Mouse (Mus musculus) midbrain, embryonic 14.5 days (tissue): Measurements from ENCODE around the gene Kcnb1. TPM values are rescaled to one million over a fixed set of nuclear protein-coding genes. Genes with fewer than 3 reads are reported as not detected.

ENCODE experiments used
- ATAC-seq: fragments of 200-750 bp; cut with Nextera tagmentation; 2 replicates; pipeline ENCODE4 v1.8.0; 2017; ENCODE audit warnings: moderate number of reproducible peaks, moderate library complexity; ENCODE audit not compliant: low FRiP score, low TSS enrichment
- DNase-seq: peaks from one replicate; pipeline ENCODE4 v3.0.0-alpha.2; 2015
- H3K27ac ChIP-seq: fragments of 300-500 bp; sonication (generic); replicated peaks from 2 replicates; pipeline ENCODE4 v1.5.1; 2014; ENCODE audit warnings: mild to moderate bottlenecking, low read depth, low read length, moderate library complexity
- H3K27me3 ChIP-seq: fragments of 300-500 bp; sonication (generic); 2 replicates; pipeline ENCODE4 v1.6.1; 2014; ENCODE audit warnings: low read length, control low read depth, mixed read lengths; ENCODE audit not compliant: control insufficient read depth, insufficient read depth
- H3K36me3 ChIP-seq: fragments of 300-500 bp; sonication (generic); 2 replicates; pipeline ENCODE4 v1.6.1; 2014; ENCODE audit warnings: low read length, control low read depth; ENCODE audit not compliant: control insufficient read depth, insufficient read depth
- H3K4me1 ChIP-seq: fragments of 300-500 bp; sonication (generic); 2 replicates; pipeline ENCODE4 v1.6.1; 2014; ENCODE audit warnings: mild to moderate bottlenecking, antibody characterized with exemption, low read length, control low read depth; ENCODE audit not compliant: control insufficient read depth, insufficient read depth
- H3K4me2 ChIP-seq: fragments of 300-500 bp; sonication (generic); 2 replicates; pipeline ENCODE4 v1.6.1; 2014; ENCODE audit warnings: mild to moderate bottlenecking, low read length, moderate library complexity
- H3K4me3 ChIP-seq: fragments of 300-500 bp; sonication (generic); replicated peaks from 2 replicates; pipeline ENCODE4 v1.5.1; 2014; ENCODE audit warnings: low read depth, low read length
- H3K9ac ChIP-seq: fragments of 300-500 bp; sonication (generic); replicated peaks from 2 replicates; pipeline ENCODE4 v1.6.1; 2014; ENCODE audit warnings: mild to moderate bottlenecking, low read length, moderate library complexity
- H3K9me3 ChIP-seq: fragments of 300-500 bp; sonication (generic); 2 replicates; pipeline ENCODE4 v1.6.1; 2016; ENCODE audit warnings: low read length, control low read depth, mixed read lengths; ENCODE audit not compliant: control insufficient read depth
- whole genome bisulfite sequencing: fragments of 180-500 bp; shearing (Covaris S2); extraction: QIAGEN DNeasy Blood & Tissue Kit; methylation state at CpG from one replicate; pipeline ENCODE4 v1.1.7; 2014; 5-methylcytosine and 5-hydroxymethylcytosine counted together
- polyA plus RNA-seq: library from polyadenylated mRNA; unstranded; fragments of >200 nt; fragmentation: Nextera tagmentation; extraction: Ambion mirVana; gene quantifications from 2 replicates; pipeline ENCODE4 v1.2.1, GENCODE M21; 2014

The Kcnb1 gene
- polyA plus RNA-seq, 1 experiment from 2014 or later: 3.1 TPM

GRCm38 (mm10) chr2:167094688-167095087 lies 95.3 kb downstream of the Kcnb1 start:
- Histone ChIP-seq H3K4me3 (no peak overlapping the region), H3K4me2 (no peak overlapping the region), H3K4me1 (no peaks in the 10 kb centered on the region), H3K27me3 (no peaks in the 10 kb centered on the region), H3K27ac (no peak overlapping the region), H3K9me3 (no peaks in the 10 kb centered on the region), H3K36me3 (no peaks in the 10 kb centered on the region), H3K9ac (no peak overlapping the region)
- DNase-seq: no peak
- WGBS: 93% methylated on average over 4 of the region's 4 CpGs
- no peak for ATAC-seq

GRCm38 (mm10) chr2:167093171-167093900 lies 96.6 kb downstream of the Kcnb1 start:
- H3K9ac ChIP-seq: no peak overlapping the region
- H3K36me3 ChIP-seq: no peaks in the 10 kb centered on the region
- no peak overlapping the region for H3K4me2 ChIP-seq
- H3K4me3 ChIP-seq: no peak overlapping the region
- no peaks in the 10 kb centered on the region for H3K4me1 ChIP-seq
- WGBS: 94% methylated on average over 13 of the region's 13 CpGs
- H3K27me3 ChIP-seq: no peaks in the 10 kb centered on the region
- no peak overlapping the region for H3K27ac ChIP-seq
- no peak for ATAC-seq
- DNase-seq: no peak
- no peaks in the 10 kb centered on the region for H3K9me3 ChIP-seq

GRCm38 (mm10) chr2:167090271-167090670 lies 99.7 kb downstream of the Kcnb1 start:
- no peak for DNase-seq
- WGBS: 64% methylated on average over 1 of the region's 1 CpGs

GRCm38 (mm10) chr2:167086836-167087235 lies 103.1 kb downstream of the Kcnb1 start:
- DNase-seq: no peak
- H3K4me2 ChIP-seq: no peak overlapping the region
- 89% methylated on average over 5 of the region's 5 CpGs for WGBS
- H3K36me3 ChIP-seq: no peaks in the 10 kb centered on the region
- H3K9me3 ChIP-seq: no peaks in the 10 kb centered on the region
- H3K9ac ChIP-seq: no peak overlapping the region
- H3K27me3 ChIP-seq: no peaks in the 10 kb centered on the region
- no peaks in the 10 kb centered on the region for H3K4me1 ChIP-seq
- H3K4me3 ChIP-seq: no peak overlapping the region
- ATAC-seq: no peak
- H3K27ac ChIP-seq: no peak overlapping the region

More at GRCm38 (mm10) chr2:167090271-167090670, 99.7 kb downstream of the Kcnb1 start:
- H3K36me3 ChIP-seq: no peaks in the 10 kb centered on the region
- no peaks in the 10 kb centered on the region for H3K4me1 ChIP-seq
- H3K4me2 ChIP-seq: no peak overlapping the region
- H3K27me3 ChIP-seq: no peaks in the 10 kb centered on the region
- no peak overlapping the region for H3K27ac ChIP-seq
- no peaks in the 10 kb centered on the region for H3K9me3 ChIP-seq
- no peak for ATAC-seq
- H3K9ac ChIP-seq: no peak overlapping the region
- no peak overlapping the region for H3K4me3 ChIP-seq

GRCm38 (mm10) chr2:167086092-167086491 lies 103.9 kb downstream of the Kcnb1 start:
- DNase-seq (no peak), ATAC-seq (no peak)
- no peaks in the 10 kb centered on the region for H3K4me1 ChIP-seq
- WGBS: 71% methylated on average over 11 of the region's 11 CpGs
- H3K27ac ChIP-seq: no peak overlapping the region
- no peak overlapping the region for H3K9ac ChIP-seq
- no peak overlapping the region for H3K4me3 ChIP-seq
- H3K27me3 ChIP-seq: no peaks in the 10 kb centered on the region
- H3K36me3 ChIP-seq: no peaks in the 10 kb centered on the region
- no peaks in the 10 kb centered on the region for H3K9me3 ChIP-seq
- H3K4me2 ChIP-seq: no peak overlapping the region

- ATAC-seq (no peak), DNase-seq (peak; percentile 45)
- Histone ChIP-seq H3K27ac (no peak overlapping the region), H3K36me3 (no peaks in the 10 kb centered on the region), H3K4me3 (no peak overlapping the region), H3K9me3 (no peaks in the 10 kb centered on the region), H3K4me2 (no peak overlapping the region), H3K27me3 (no peaks in the 10 kb centered on the region), H3K9ac (no peak overlapping the region), H3K4me1 (peaks cover 14% of the 10 kb centered on the region)
- 27% methylated on average over 4 of the region's 4 CpGs for WGBS
Observed at GRCm38 (mm10) chr2:167081639-167082038, 108.3 kb downstream of the Kcnb1 start.

- WGBS: 42% methylated on average over 6 of the region's 6 CpGs
- no peak for ATAC-seq
Observed at GRCm38 (mm10) chr2:167081135-167081534, 108.8 kb downstream of the Kcnb1 start.

GRCm38 (mm10) chr2:167080387-167080786 lies 109.6 kb downstream of the Kcnb1 start:
- Histone ChIP-seq H3K27me3 (no peaks in the 10 kb centered on the region), H3K9ac (no peak overlapping the region), H3K9me3 (no peaks in the 10 kb centered on the region), H3K27ac (no peak overlapping the region), H3K4me1 (peaks cover 14% of the 10 kb centered on the region), H3K4me2 (no peak overlapping the region), H3K4me3 (no peak overlapping the region), H3K36me3 (no peaks in the 10 kb centered on the region)
- ATAC-seq (no peak), DNase-seq (no peak)
- WGBS: 79% methylated on average over 3 of the region's 3 CpGs

More at GRCm38 (mm10) chr2:167081135-167081534, 108.8 kb downstream of the Kcnb1 start:
- DNase-seq: no peak
- Histone ChIP-seq H3K4me1 (peaks cover 14% of the 10 kb centered on the region), H3K9me3 (no peaks in the 10 kb centered on the region), H3K4me2 (no peak overlapping the region), H3K4me3 (no peak overlapping the region), H3K27me3 (no peaks in the 10 kb centered on the region), H3K36me3 (no peaks in the 10 kb centered on the region), H3K27ac (no peak overlapping the region), H3K9ac (no peak overlapping the region)
